Mouse (Mus musculus) heart, postnatal 10 days (tissue): ENCODE data around the gene Tns1. TPM values are rescaled to one million over a fixed set of nuclear protein-coding genes. Genes with fewer than 3 reads are reported as not detected.

Source experiments
- DNase-seq, 2 experiments: peaks; one replicate each; pipeline ENCODE4 v3.0.0; 2021
- intact Hi-C: fragments of 180-260 bp; cut with DNase I; formaldehyde crosslinking; loops from one replicate; pipeline ENCODE4 v1.15.1; 2025
- total RNA-seq, 2 experiments: library from RNA; stranded (reverse); gene quantifications; 2 replicates each; pipeline ENCODE4 v1.2.3; 2021

Tns1 gene
- total RNA-seq, 2 experiments from 2014 or later: 532 to 688 TPM

- intact Hi-C loops: no loop called here
- DNase-seq: no peak
Observed at GRCm38 (mm10) chr1:74022536-74022935, 101.7 kb downstream of the Tns1 start.

GRCm38 (mm10) chr1:74020235-74020634 lies 104.0 kb downstream of the Tns1 start:
- intact Hi-C loops: no loop called here

GRCm38 (mm10) chr1:74017399-74018172 lies 106.7 kb downstream of the Tns1 start:
- intact Hi-C loops: no loop called here
- peak; percentile 85 to 88 for DNase-seq

More at GRCm38 (mm10) chr1:74020235-74020634, 104.0 kb downstream of the Tns1 start:
- no peak for DNase-seq

GRCm38 (mm10) chr1:74016618-74017017 lies 107.6 kb downstream of the Tns1 start:
- DNase-seq: peak; percentile 81 to 82

GRCm38 (mm10) chr1:74015513-74016234 lies 108.6 kb downstream of the Tns1 start:
- intact Hi-C loops: no loop called here
- DNase-seq: peak; percentile 67 to 68

More at GRCm38 (mm10) chr1:74016618-74017017, 107.6 kb downstream of the Tns1 start:
- intact Hi-C loops: no loop called here

GRCm38 (mm10) chr1:74014538-74015327 lies 109.5 kb downstream of the Tns1 start:
- DNase-seq: peak; percentile 64 to 81
- intact Hi-C loops: no loop called here

- intact Hi-C loops: no loop called here
- peak in 1 of 2 experiments; percentile 22 for DNase-seq
Observed at GRCm38 (mm10) chr1:74013296-74014031, 110.8 kb downstream of the Tns1 start.

- intact Hi-C loops: no loop called here
- DNase-seq: no peak
Observed at GRCm38 (mm10) chr1:74012706-74013105, 111.5 kb downstream of the Tns1 start.

- intact Hi-C loops: no loop called here
- no peak for DNase-seq
Observed at GRCm38 (mm10) chr1:74009495-74009894, 114.8 kb downstream of the Tns1 start.

- intact Hi-C loops: no loop called here
- DNase-seq: peak in 1 of 2 experiments; percentile 46
Observed at GRCm38 (mm10) chr1:74008966-74009365, 115.3 kb downstream of the Tns1 start.

GRCm38 (mm10) chr1:74008498-74008897 lies 115.8 kb downstream of the Tns1 start:
- intact Hi-C loops: no loop called here
- DNase-seq: peak; percentile 84 to 86

GRCm38 (mm10) chr1:74007398-74008050 lies 116.7 kb downstream of the Tns1 start:
- DNase-seq: peak; percentile 74 to 80
- intact Hi-C loops: no loop called here

- intact Hi-C loops: no loop called here
- DNase-seq: peak in 1 of 2 experiments; percentile 79
Observed at GRCm38 (mm10) chr1:74005020-74005419, 119.2 kb downstream of the Tns1 start.

- DNase-seq: no peak
- intact Hi-C loops: no loop called here
Observed at GRCm38 (mm10) chr1:74003723-74004122, 120.5 kb downstream of the Tns1 start.

- DNase-seq: peak; percentile 85 to 88
- intact Hi-C loops: loop anchor here (2.0 kb wide), 1 partner anchor 25 kb away; no protein-coding TSS in a partner anchor
Observed at GRCm38 (mm10) chr1:74001449-74001820, 122.8 kb downstream of the Tns1 start.

- no peak for DNase-seq
- intact Hi-C loops: loop anchor here (2.0 kb wide), 1 partner anchor 26 kb away; no protein-coding TSS in a partner anchor
Observed at GRCm38 (mm10) chr1:74000810-74001448, 123.3 kb downstream of the Tns1 start.

GRCm38 (mm10) chr1:74000191-74000651 lies 124.0 kb downstream of the Tns1 start:
- intact Hi-C loops: loop anchor here (2.0 kb wide), 1 partner anchor 27 kb away; no protein-coding TSS in a partner anchor
- peak; percentile 64 to 71 for DNase-seq

GRCm38 (mm10) chr1:73999533-73999932 lies 124.7 kb downstream of the Tns1 start:
- DNase-seq: no peak
- intact Hi-C loops: loop anchor here (5.0 to 10.0 kb wide), 2 partner anchors 128 to 195 kb away; partner anchors contain the start of genes Cxcr1 and Rufy4

GRCm38 (mm10) chr1:73998925-73999375 lies 125.3 kb downstream of the Tns1 start:
- peak; percentile 73 to 75 for DNase-seq
- intact Hi-C loops: loop anchor here (5.0 to 10.0 kb wide), 2 partner anchors 128 to 196 kb away; partner anchors contain the start of genes Cxcr1 and Rufy4
